Mouse (Mus musculus): ENCODE results near the gene Cd68. TPM values are rescaled to one million over a fixed set of nuclear protein-coding genes. Genes with fewer than 3 reads are reported as not detected.
A peak's percentile ranks its signal among the peaks of the same experiment; 100 is the strongest.

Gene Cd68
- polyA plus RNA-seq, 1 experiment from 2014 or later: 18.9 TPM

DNA sequence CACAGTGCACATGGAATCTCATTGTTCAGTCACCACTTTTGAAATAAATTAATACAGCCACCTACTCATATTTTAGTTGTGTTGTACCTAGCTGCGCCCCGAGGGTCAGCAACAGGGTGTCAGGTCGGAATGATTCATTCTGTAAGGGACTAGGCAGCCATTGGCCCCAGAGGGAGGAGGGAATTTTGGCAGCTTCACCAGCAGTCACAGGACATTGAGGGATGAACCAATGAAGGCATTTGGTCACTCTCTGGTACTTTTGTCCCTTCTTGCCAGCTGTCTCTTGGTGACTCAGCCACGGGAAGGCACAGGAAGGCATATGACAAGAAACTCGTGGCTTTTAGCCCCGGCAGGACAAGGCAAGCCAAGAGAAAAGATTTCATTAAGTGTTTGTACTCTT, 2.2 kb downstream of the Cd68 start:
- Histone ChIP-seq H3K9ac (ENCODE audit: low read length) (no peak overlapping the region), H3K4me3 (replicated peaks; ENCODE audit: low read length) (no peak overlapping the region), H3K36me3 (ENCODE audit: control insufficient read depth, insufficient read depth, low read length) (peaks cover 20% of the 10 kb centered on the region), H3K9me3 (replicated peaks; ENCODE audit: control insufficient read depth, low read length) (no peaks in the 10 kb centered on the region), H3K27ac (ENCODE audit: low read length) (peak overlapping the region; percentile 94; the same call in 1 of the 2 replicates), H3K4me1 (ENCODE audit: control insufficient read depth, insufficient read depth, low read length) (peaks cover 12% of the 10 kb centered on the region), H3K27me3 (ENCODE audit: control insufficient read depth, insufficient read depth, low read length) (no peaks in the 10 kb centered on the region), H3K4me2 (ENCODE audit: low read depth, low read length) (peak overlapping the region; percentile 70; the same call in 1 of the 2 replicates)
- 84% methylated on average over 6 of the region's 6 CpGs for WGBS
- ATAC-seq (ENCODE audit: insufficient read depth, low FRiP score): no peak

DNA sequence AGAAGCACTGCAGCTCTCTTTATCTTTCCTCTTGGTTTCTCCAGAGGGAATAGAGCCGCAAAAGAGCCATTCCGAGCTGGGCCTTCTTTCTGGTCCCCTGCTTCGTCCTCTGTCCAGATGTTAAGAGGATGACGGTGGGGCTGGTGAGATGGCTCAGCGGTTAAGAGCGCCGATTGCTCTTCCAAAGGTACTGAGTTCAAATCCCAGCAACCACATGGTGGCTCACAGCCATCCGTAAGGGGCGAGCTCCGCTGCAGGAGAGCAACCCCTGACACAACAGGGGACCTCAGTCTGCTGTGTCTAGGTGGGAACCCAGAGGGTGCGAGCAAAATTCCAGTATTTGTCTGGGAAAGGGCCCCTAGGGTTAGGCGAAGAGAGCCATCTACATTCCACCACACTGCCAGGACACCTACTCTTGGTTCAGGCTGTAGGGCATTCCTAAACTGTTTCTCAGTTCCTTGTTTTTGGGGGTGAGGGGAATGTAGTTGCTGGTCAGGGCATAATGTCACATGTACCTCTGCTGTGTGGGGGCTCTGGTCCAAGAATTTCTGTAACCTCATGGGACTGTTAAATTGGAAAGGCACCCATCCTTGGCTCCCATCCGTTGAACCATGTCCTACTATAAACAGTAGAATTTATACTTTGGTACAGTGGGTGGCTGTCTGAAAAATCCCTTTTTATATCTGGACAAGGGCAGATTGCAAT, 2.8 kb downstream of the Cd68 start:
- ATAC-seq (ENCODE audit: insufficient read depth, low FRiP score): no peak
- Histone ChIP-seq H3K9me3 (replicated peaks; ENCODE audit: control insufficient read depth, low read length) (no peaks in the 10 kb centered on the region), H3K4me3 (replicated peaks; ENCODE audit: low read length) (peak overlapping the region; percentile 69), H3K36me3 (ENCODE audit: control insufficient read depth, insufficient read depth, low read length) (peaks cover 20% of the 10 kb centered on the region), H3K4me2 (ENCODE audit: low read depth, low read length) (peak overlapping the region; percentile 70), H3K9ac (ENCODE audit: low read length) (peak overlapping the region; percentile 82), H3K27me3 (ENCODE audit: control insufficient read depth, insufficient read depth, low read length) (no peaks in the 10 kb centered on the region), H3K27ac (ENCODE audit: low read length) (peak overlapping the region; percentile 94), H3K4me1 (ENCODE audit: control insufficient read depth, insufficient read depth, low read length) (peaks cover 12% of the 10 kb centered on the region)
- 64% methylated on average over 13 of the region's 13 CpGs for WGBS

DNA sequence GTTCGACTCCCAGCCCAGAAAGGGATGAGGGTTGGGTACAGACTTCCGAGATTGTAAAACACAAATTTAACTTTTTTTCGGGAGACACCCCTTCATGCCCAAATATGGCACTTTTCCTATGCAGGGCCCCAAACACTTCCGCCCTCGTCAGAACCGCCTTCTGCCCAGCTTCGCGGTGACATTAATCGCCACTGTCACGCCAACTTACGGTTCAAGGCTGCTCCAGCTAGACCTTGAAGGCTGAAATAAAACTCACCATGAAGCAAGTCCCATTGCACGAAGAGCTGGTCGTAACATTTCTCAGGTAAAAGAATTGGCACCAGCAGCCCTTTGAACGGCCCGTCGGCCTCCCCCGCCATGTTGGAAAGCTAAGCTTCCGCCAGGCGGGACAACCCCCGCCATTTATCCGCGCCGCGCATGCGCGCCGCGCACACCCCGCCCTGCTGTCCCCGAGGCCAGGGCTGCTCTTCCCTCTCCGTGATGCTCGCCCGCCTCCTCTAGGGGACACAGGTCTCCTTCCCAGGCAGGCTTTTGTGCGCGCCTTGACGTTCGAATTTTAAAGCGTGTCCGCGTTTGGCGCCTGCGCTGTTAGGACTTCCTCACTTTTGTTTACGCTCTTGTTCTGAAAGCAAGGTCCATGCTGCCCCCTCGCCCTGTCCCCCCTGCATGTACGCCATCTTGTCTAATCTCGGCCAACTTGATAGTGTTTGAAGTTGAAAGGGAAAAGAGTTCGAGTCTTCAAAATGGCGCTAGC, 3.6 kb downstream of the Cd68 start, which contains the start of gene Mpdu1:
Mpdu1 (minus strand) TSS at position 430 of the 754 bp plus-strand sequence.
- no peaks in the 10 kb centered on the region for H3K27me3 ChIP-seq (ENCODE audit: control insufficient read depth, insufficient read depth, low read length)
- peak within 1 kb of the TSS; percentile 69 for H3K4me3 ChIP-seq (replicated peaks; ENCODE audit: low read length)
- peak within 1 kb of the TSS; percentile 70 for H3K4me2 ChIP-seq (ENCODE audit: low read depth, low read length)
- no peaks in the 10 kb centered on the region for H3K9me3 ChIP-seq (replicated peaks; ENCODE audit: control insufficient read depth, low read length)
- ATAC-seq (ENCODE audit: insufficient read depth, low FRiP score): peak; percentile 95
- H3K9ac ChIP-seq (ENCODE audit: low read length): peak within 1 kb of the TSS; percentile 82
- WGBS: under 1% methylated on average over 48 of the region's 48 CpGs
- H3K36me3 ChIP-seq (ENCODE audit: control insufficient read depth, insufficient read depth, low read length): 0 out of 2 replicates have a peak, but pooled peaks cover 20% of the 10 kb centered on the region
- H3K4me1 ChIP-seq (ENCODE audit: control insufficient read depth, insufficient read depth, low read length): peaks cover 18% of the 10 kb centered on the region
- peak within 1 kb of the TSS; percentile 94 for H3K27ac ChIP-seq (ENCODE audit: low read length)

DNA sequence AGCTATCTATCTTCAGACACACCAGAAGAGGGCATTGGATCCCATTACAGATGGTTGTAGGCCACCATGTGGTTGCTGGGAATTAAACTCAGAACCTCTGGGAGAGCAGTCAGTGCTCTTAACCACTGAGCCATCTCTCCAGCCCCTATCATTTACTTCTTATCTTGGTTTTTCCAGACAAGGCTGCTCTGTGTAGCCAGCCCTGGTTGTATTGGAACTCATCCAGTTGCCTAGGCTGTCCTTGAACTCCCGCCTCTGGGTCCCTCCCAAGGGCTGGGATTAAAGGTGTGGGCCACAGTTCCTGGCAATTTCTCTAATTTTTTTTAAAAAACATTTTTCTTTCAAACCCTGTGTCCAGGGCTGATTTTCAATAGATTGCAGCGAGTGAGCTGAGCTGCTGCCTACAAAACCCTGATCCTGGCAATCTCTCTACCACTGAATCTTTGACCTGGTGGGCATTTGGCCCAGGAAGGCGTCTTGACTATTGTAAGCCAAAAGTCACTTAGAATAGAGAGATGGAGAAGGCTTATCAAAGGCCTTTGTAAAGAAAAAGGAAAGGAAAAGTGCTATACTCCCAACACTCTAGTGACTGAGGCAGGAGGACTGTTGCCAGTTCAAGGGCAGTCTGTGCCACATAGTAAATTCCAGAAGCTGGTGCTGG, 4.6 kb downstream of the Cd68 start:
- H3K4me2 ChIP-seq (ENCODE audit: low read depth, low read length): peak overlapping the region; percentile 70
- WGBS: 67% methylated on average over 3 of the region's 3 CpGs

DNA sequence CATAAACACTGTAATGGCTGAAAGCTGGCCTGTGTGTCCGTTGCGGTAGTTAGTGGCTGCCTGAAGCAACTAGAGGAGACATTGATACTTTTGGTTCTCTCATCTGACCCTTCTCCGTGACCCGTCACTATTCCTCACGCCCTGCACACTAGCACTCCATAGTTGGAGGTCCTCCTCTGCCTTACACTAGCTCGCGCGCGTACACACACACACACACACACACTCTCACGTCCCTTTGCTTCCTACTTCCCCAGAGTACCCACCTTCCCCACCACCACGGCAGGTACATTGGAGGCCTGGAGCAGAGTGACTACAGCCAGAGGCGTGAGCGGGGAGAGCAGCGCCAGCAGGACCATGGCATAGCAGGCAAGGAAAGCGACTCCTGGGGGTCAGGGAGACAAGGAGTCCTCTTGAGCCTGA, 8.5 kb downstream of the Cd68 start:
- Histone ChIP-seq H3K36me3 (ENCODE audit: control insufficient read depth, insufficient read depth, low read length) (0 out of 2 replicates have a peak, but pooled peaks cover 9% of the 10 kb centered on the region), H3K27ac (ENCODE audit: low read length) (0 out of 2 replicates have a peak overlapping the region, but pooled peaks have one; percentile 30), H3K4me2 (ENCODE audit: low read depth, low read length) (no peak overlapping the region), H3K9ac (ENCODE audit: low read length) (peak overlapping the region; percentile 24; the same call in 1 of the 2 replicates), H3K4me1 (ENCODE audit: control insufficient read depth, insufficient read depth, low read length) (peaks cover 33% of the 10 kb centered on the region), H3K27me3 (ENCODE audit: control insufficient read depth, insufficient read depth, low read length) (no peaks in the 10 kb centered on the region), H3K9me3 (replicated peaks; ENCODE audit: control insufficient read depth, low read length) (no peaks in the 10 kb centered on the region), H3K4me3 (replicated peaks; ENCODE audit: low read length) (no peak overlapping the region)
- 81% methylated on average over 15 of the region's 15 CpGs for WGBS
- no peak for ATAC-seq (ENCODE audit: insufficient read depth, low FRiP score)

More for the DNA sequence above, 4.6 kb downstream of the Cd68 start:
- Histone ChIP-seq H3K9ac (ENCODE audit: low read length) (peak overlapping the region; percentile 82), H3K9me3 (replicated peaks; ENCODE audit: control insufficient read depth, low read length) (no peaks in the 10 kb centered on the region), H3K4me1 (ENCODE audit: control insufficient read depth, insufficient read depth, low read length) (peaks cover 27% of the 10 kb centered on the region), H3K27me3 (ENCODE audit: control insufficient read depth, insufficient read depth, low read length) (no peaks in the 10 kb centered on the region), H3K4me3 (replicated peaks; ENCODE audit: low read length) (peak overlapping the region; percentile 69), H3K27ac (ENCODE audit: low read length) (peak overlapping the region; percentile 94), H3K36me3 (ENCODE audit: control insufficient read depth, insufficient read depth, low read length) (0 out of 2 replicates have a peak, but pooled peaks cover 16% of the 10 kb centered on the region)
- ATAC-seq (ENCODE audit: insufficient read depth, low FRiP score): no peak

DNA sequence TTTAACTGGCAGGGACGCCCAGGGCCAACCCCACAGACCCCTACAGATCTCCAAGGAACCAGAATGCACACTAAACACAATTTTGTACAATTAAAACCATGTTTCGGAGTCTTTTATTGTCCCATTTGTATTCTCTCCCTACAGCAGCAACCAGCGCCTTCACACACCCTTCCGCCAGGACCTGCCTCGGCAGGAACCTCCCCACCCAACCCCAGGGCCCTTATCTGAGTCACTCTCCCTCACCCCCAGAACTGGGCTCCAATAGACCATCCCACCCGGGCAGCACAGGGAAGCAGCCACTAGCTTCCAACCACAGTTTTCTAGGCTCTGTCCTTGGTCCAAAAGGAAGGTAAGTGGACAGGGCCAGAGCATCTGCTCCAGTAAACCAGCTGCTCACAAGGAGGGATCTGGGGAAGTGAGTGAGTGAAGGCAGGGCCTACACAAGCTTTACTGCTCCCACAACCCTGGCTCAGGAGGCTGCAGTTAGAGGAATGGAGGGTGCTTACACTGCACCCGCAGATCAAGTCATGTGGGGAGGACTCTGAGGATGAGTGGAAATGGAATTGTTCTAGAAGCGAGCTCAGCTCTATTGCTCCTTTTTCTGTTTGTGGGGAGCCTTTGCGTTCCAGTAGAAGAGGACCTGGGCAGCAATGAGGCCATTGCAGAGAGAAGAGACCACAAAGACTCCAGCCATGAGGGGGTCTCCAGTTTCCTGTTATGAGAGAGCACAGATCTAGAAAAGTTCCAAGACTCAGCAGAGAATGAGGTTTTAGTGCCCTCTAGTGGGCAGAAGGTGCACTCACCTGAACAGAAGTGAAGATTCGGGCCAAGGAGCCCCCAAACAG, 9.1 kb downstream of the Cd68 start:
- WGBS: 61% methylated on average over 10 of the region's 10 CpGs
- Histone ChIP-seq H3K9me3 (replicated peaks; ENCODE audit: control insufficient read depth, low read length) (no peaks in the 10 kb centered on the region), H3K9ac (ENCODE audit: low read length) (peak overlapping the region; percentile 65), H3K4me3 (replicated peaks; ENCODE audit: low read length) (peak overlapping the region; percentile 26; the same call in 1 of the 2 replicates), H3K36me3 (ENCODE audit: control insufficient read depth, insufficient read depth, low read length) (0 out of 2 replicates have a peak, but pooled peaks cover 9% of the 10 kb centered on the region), H3K27me3 (ENCODE audit: control insufficient read depth, insufficient read depth, low read length) (no peaks in the 10 kb centered on the region), H3K27ac (ENCODE audit: low read length) (peak overlapping the region; percentile 94), H3K4me2 (ENCODE audit: low read depth, low read length) (peak overlapping the region; percentile 47), H3K4me1 (ENCODE audit: control insufficient read depth, insufficient read depth, low read length) (peaks cover 33% of the 10 kb centered on the region)
- ATAC-seq (ENCODE audit: insufficient read depth, low FRiP score): peak; percentile 76

DNA sequence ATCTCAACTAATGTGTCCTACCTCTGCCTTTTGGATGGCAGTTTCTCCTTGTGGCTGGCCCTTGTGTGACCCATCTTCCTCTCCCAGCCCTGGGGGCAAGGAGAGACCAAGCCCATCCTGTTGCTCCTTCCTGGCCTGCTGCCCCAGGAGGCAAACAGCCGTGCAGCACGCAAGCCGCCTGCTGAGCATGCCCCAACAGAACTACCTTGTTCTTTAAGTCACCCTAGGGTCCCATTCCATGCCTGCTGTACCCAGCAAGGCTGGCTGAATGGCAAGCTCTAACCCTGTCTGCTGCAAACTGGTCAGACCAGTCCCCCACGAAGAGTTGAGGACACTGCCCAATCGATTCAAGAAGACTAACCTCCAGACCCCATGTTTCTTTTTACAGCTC, 9.9 kb downstream of the Cd68 start:
- peak overlapping the region; percentile 47 for H3K4me2 ChIP-seq (ENCODE audit: low read depth, low read length)
- H3K4me3 ChIP-seq (replicated peaks; ENCODE audit: low read length): peak overlapping the region; percentile 26
- peaks cover 28% of the 10 kb centered on the region for H3K4me1 ChIP-seq (ENCODE audit: control insufficient read depth, insufficient read depth, low read length)
- 0 out of 2 replicates have a peak, but pooled peaks cover 9% of the 10 kb centered on the region for H3K36me3 ChIP-seq (ENCODE audit: control insufficient read depth, insufficient read depth, low read length)
- peak; percentile 31; the same call in 1 of the 2 replicates for ATAC-seq (ENCODE audit: insufficient read depth, low FRiP score)
- H3K27me3 ChIP-seq (ENCODE audit: control insufficient read depth, insufficient read depth, low read length): no peaks in the 10 kb centered on the region
- WGBS: 65% methylated on average over 5 of the region's 5 CpGs
- H3K27ac ChIP-seq (ENCODE audit: low read length): peak overlapping the region; percentile 94
- H3K9me3 ChIP-seq (replicated peaks; ENCODE audit: control insufficient read depth, low read length): no peaks in the 10 kb centered on the region
- H3K9ac ChIP-seq (ENCODE audit: low read length): peak overlapping the region; percentile 65

Measured in stomach, embryonic 16.5 days (tissue).